Mouse (Mus musculus): ENCODE results near the gene Srsf12. TPM values are rescaled to one million over a fixed set of nuclear protein-coding genes. Genes with fewer than 3 reads are reported as not detected.

Gene Srsf12
- total RNA-seq, 1 experiment from 2014 or later: not detected

GRCm38 (mm10) chr4:33248062-33248889 is 39.5 kb downstream of the Srsf12 start:
- ATAC-seq (replicated peaks; ENCODE audit: insufficient number of reproducible peaks, low FRiP score, low TSS enrichment, poor library complexity, severe bottlenecking): peak; percentile 82

DNA sequence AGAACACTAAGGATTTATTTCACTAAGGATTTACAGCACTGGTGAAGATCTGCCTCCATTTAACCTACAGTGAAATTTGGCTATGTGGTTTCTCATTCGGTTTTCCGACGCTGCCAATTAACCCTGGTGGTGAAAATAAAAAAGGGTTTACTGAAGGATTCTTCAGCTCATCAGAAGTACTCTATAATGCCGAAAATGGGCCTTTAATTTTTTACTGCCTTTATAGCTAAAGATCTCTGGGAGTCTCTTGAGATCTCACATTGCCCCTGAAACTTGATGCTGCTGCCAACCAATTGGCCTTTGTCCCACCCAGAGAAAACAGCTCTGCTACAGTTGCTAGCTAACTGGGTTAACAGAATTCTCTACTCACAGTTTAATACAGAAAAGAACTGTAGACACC is 40.1 kb downstream of the Srsf12 start:
- ATAC-seq (replicated peaks; ENCODE audit: insufficient number of reproducible peaks, low FRiP score, low TSS enrichment, poor library complexity, severe bottlenecking): no peak

DNA sequence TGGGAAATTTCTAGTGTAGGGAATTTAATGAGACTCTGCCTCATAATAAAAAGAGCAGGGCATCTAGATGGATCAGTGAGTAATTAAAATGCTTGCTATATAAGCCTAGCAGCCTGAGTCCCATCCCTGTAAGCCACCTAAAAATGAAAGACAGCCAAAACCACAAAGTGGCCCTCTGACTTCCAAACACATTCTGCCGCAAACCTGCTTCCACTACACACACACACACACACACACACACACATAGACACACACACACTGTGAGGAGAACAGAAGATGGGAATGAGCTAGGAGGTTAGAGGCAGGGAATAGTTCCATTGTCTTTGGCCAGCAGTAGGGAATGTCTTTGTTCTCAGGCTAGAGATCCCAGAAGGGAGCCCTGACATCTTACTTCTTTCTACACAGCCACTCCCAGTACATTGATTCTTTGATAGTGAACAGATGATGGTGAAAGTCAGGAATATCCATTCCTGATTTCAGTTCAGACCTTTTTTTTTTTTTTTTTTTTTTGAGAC is 41.0 kb downstream of the Srsf12 start:
- no peak for ATAC-seq (replicated peaks; ENCODE audit: insufficient number of reproducible peaks, low FRiP score, low TSS enrichment, poor library complexity, severe bottlenecking)

GRCm38 (mm10) chr4:33250867-33251266 is 42.1 kb downstream of the Srsf12 start:
- no peak for ATAC-seq (replicated peaks; ENCODE audit: insufficient number of reproducible peaks, low FRiP score, low TSS enrichment, poor library complexity, severe bottlenecking)

DNA sequence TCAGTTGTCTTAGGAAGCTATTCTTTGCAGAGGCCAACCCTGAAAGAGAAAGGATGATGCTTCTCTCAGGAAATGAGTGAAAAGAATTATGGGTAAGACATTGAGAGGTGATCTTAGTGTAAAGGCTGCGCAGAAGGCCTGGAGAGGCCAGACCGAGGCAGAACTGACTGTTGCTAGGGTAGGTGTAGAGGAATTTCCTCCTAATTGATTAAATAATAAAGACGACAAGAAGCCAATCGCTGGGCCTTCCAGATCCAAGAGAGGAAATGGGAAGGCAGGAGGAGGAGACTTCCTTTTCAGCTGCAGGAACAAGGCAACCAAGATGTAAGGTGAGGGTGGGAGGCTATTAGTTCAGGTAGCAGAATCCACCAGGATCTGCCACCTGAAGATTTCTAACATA is 45.9 kb downstream of the Srsf12 start:
- ATAC-seq (replicated peaks; ENCODE audit: insufficient number of reproducible peaks, low FRiP score, low TSS enrichment, poor library complexity, severe bottlenecking): no peak

- ATAC-seq (replicated peaks; ENCODE audit: insufficient number of reproducible peaks, low FRiP score, low TSS enrichment, poor library complexity, severe bottlenecking): no peak
Observed at GRCm38 (mm10) chr4:33257263-33257964, 48.6 kb downstream of the Srsf12 start.

- ATAC-seq (replicated peaks; ENCODE audit: insufficient number of reproducible peaks, low FRiP score, low TSS enrichment, poor library complexity, severe bottlenecking): no peak
Observed at GRCm38 (mm10) chr4:33260311-33260710, 51.5 kb downstream of the Srsf12 start.

DNA sequence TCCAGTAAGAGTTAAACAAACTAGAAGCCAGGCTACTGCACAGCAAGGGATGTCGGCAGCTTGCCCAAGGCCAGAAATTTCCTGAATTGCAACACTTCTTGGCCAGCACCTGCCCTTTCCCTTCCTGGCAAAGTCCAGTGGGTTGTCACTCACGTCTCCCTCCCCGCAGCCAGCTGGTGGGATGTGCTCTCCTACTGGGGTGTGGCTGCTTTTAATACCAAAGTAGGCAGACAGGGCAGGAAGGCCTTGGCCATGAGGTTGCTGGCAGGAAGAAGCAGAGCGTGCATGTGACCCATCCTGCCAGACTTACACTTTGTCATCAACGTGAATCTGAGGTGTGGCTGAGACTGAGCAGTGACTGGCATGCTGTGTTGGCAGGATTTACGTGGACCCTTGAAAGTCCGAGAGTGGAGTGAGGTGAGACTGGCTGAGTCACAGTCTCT is 52.5 kb downstream of the Srsf12 start:
- peak; percentile 60; the same call in 1 of the 2 replicates for ATAC-seq (replicated peaks; ENCODE audit: insufficient number of reproducible peaks, low FRiP score, low TSS enrichment, poor library complexity, severe bottlenecking)

DNA sequence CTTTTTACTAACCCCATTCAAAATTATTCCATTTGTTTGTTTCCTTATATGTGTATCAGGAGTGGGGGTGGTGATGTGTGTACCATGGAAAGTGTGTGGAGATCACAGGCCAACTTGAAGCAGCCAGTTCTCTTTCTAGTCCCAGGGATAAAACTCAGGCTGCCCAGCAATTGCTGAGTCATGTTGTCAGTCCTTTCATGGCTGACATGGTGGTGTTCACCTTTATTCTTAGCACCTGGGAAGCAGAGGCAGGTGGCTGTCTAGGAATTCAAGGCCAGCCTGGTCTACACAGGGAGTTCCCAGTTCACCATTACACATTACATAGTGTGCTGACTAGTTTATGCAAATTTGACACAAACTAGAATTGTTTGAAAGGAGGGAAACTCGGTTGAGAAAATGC is 54.1 kb downstream of the Srsf12 start:
- no peak for ATAC-seq (replicated peaks; ENCODE audit: insufficient number of reproducible peaks, low FRiP score, low TSS enrichment, poor library complexity, severe bottlenecking)

DNA sequence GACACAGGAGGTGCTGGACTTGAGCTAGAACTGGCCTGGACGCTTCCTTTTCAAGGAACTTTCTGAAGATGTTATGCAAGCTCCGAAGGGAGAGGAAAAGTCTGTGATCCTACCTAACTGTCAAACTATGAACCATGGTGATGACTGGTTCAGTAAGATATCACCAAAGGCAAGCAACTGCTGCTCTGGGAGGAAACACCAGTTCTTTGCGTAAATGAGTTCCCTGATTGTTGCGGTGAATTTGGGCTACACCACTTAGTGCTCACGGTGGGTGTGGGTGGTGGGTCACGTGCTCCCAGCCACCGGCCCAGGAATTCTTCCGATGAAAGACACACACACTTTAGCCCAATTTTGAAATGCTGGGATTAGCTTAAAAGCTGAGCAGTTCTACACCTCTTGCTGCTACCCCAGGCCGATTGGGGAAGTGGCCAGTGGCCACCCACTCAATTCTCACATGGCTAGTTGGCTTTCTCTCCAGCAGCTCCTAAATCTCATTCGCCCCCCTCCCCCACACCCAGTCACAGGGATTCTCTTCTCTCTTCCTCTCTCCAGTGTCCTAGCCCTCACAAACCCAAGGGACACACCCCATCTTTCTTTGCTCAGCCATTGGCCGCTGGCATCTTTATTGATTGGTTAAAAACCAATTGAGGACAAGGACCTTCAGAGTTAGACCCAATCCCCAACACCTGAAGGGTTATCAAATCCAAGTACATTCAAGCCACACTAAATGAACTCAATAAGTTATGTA is 56.4 kb downstream of the Srsf12 start:
- no peak for ATAC-seq (replicated peaks; ENCODE audit: insufficient number of reproducible peaks, low FRiP score, low TSS enrichment, poor library complexity, severe bottlenecking)

- ATAC-seq (replicated peaks; ENCODE audit: insufficient number of reproducible peaks, low FRiP score, low TSS enrichment, poor library complexity, severe bottlenecking): no peak
Observed at GRCm38 (mm10) chr4:33270386-33271314, 61.9 kb downstream of the Srsf12 start.

GRCm38 (mm10) chr4:33273437-33273836 is 64.6 kb downstream of the Srsf12 start:
- no peak for ATAC-seq (replicated peaks; ENCODE audit: insufficient number of reproducible peaks, low FRiP score, low TSS enrichment, poor library complexity, severe bottlenecking)

DNA sequence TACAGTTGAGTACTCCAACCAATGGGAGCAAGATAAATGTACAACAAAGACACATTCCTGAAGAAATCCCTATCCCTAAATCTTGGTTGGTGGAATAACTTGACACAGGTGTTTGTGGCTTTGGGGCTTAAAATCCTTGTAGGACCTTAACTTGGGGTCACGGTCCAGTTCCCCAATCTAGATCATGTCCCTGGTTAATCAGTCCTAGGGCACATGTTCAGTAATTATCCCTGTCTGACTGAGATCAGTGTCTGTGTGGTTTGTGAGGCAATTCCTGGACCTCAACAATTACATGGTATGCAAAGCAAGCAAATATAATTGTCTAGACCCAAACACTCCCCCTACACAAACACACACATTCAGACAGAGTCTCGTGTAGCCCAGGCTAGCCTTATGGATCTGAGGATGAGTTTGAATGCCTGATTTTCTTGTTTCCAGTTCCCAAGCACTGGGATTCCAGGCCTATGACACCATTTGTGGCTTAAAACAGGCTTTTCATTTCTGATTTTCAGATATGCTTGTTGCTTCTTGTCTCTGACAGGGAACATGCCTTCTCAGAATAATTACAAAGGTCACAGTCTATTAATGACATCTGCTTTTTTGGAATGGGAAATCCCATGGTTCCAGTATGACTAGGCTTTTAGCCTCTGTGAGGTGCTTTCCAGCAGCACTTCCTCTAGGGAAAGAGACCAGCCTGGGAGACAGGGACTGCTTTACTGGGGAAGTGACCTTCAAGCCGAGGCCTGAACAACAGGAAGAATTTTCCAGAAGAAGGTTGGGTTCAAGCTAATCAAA is 73.3 kb downstream of the Srsf12 start:
- ATAC-seq (replicated peaks; ENCODE audit: insufficient number of reproducible peaks, low FRiP score, low TSS enrichment, poor library complexity, severe bottlenecking): no peak

Other genes with a start within 250 kb of the Srsf12 start
- 0.19 to 0.64 TPM (median 0.29 TPM) in 3 replicates for gene Rragd, start 226.0 kb upstream of the Srsf12 start, total RNA-seq (2017)
- gene Ube2j1, start 177.6 kb upstream of the Srsf12 start, total RNA-seq (2017): 58.3 to 78.3 TPM (median 74.0 TPM) in 3 replicates
- 0.78 TPM in 1 of 3 replicates, not detected in the others for gene Gabrr2, start 146.0 kb upstream of the Srsf12 start, total RNA-seq (2017)
- not detected in 3 replicates for gene Gabrr1, start 76.5 kb upstream of the Srsf12 start, total RNA-seq (2017)
- not detected in 3 replicates for gene Pm20d2, start 19.3 kb upstream of the Srsf12 start, total RNA-seq (2017)
- 228 to 431 TPM (median 282 TPM) in 3 replicates for gene Pnrc1, start 81.2 kb downstream of the Srsf12 start, total RNA-seq (2017)
- 56.6 to 90.0 TPM (median 57.3 TPM) in 3 replicates for gene Rngtt, start 101.3 kb downstream of the Srsf12 start, total RNA-seq (2017)